Mouse (Mus musculus) splenic B cell, adult 2 months (primary cell): Measurements from ENCODE around the gene Defb23.
"Not testable (repeated sequence)": the region's sequence is repeated elsewhere in the genome, so short reads cannot be mapped to it uniquely, and the experiment has no call there.

Experiments used
- DNase-seq: peaks from one replicate; pipeline ENCODE4 v3.0.0-alpha.2; 2011; ENCODE audit warnings: low read depth, low spot score
- H3K27me3 ChIP-seq: 2 replicates; pipeline ENCODE4 v1.6.1; 2012; ENCODE audit warnings: mild to moderate bottlenecking, low read length, moderate library complexity, mixed read lengths; ENCODE audit not compliant: control insufficient read depth, poor library complexity, insufficient read depth, severe bottlenecking
- H3K36me3 ChIP-seq: 2 replicates; pipeline ENCODE4 v1.6.1; 2012; ENCODE audit warnings: mild to moderate bottlenecking, low read length, moderate library complexity, mixed read lengths; ENCODE audit not compliant: control insufficient read depth, poor library complexity, insufficient read depth, severe bottlenecking

The Defb23 gene

DNA sequence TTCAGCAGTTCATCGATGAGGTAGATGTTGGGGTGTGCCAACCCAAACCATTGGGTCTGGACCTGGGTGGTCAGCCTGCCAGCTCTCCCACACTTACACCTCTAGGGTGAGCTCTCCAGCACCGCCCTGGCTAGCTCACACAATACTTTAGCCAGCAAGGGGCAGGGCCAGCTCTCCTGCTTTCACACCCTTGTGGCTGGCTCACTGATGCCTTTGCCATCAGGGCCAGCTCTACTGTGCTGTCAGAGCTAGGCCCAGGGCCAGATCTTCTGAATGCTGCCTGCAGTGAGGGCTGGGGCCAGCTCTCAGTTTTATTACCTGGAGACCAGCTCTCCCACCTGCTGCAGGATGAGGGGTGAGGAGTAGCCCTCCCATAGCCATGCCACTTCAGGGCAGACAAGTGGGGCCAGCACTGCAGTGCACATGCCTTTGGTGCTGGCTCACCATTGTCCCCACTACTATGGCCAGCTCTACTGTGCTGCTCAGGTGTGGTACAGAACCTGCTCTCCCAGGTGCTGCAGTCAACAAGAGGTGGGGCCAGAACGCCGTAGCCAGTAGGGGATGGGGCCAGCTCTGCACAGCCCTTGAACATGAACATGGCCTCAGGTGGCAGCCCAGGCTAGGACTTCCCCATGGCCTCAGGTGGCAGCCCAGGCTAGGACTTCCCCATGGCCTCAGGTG is 12.2 kb downstream of the Defb23 start:
- Histone ChIP-seq H3K27me3 (no peaks in the 10 kb centered on the region), H3K36me3 (no peaks in the 10 kb centered on the region)
- DNase-seq: no peak

DNA sequence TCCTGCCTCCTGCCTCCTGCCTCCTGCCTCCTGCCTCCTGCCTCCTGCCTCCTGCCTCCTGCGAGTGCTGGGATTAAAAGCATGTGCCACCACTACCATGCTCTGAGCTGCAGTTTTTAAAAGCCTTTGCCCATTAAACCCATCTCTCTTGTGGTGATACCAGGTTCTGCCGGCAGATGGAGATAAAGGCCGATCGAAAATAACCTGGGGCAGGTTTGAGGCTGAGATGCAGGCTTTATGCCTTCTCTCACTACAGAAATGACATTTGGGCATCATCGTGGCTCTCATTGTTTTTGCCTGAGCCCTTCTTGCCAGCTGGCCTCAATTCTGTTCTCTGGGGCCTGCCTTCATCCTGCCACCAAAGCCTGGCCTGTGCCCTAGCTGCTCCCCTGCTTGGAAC is 14.2 kb downstream of the Defb23 start:
- no peaks in the 10 kb centered on the region for H3K36me3 ChIP-seq
- no peaks in the 10 kb centered on the region for H3K27me3 ChIP-seq
- DNase-seq: peak; percentile 51

DNA sequence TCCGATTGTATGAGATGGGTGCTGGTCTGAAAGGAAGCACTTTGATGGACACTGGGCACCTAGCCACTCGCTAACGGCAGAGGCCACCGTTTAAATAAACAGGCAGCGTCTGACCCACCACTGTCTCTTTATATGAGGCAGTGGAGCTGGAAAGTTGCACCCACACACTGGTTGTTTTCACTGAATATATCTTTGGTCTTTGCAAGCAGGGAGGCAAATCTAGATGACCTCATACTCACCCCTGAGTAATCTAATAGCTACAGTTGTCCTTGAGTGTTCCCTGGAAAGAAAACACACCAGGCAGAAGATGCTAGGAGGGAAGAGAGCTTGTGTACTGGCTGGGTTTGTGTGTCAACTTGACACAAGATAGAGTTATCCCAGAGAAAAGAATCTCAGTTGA is 17.0 kb downstream of the Defb23 start:
- no peak for DNase-seq
- Histone ChIP-seq H3K36me3 (no peaks in the 10 kb centered on the region), H3K27me3 (no peaks in the 10 kb centered on the region)

DNA sequence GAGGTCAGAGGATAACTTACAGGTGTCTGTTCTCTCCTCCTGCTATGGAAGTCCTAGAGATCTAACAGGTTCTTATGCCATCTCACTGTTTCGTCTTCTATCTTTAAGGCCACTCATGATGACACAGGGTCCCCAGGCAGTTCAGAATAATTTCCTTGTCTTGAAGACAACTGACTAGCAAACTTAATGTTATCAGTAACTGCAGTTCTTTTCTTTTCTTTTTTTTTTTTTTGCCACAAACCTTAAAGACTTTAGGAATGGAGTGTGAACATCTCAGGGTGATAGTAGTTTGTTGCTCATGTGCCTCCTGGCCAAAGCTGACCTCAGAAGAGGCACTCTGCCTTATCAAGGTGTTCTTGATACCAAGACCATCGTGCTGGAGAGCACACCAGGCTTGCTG is 17.8 kb downstream of the Defb23 start:
- DNase-seq: no peak
- H3K36me3 ChIP-seq: no peaks in the 10 kb centered on the region
- H3K27me3 ChIP-seq: no peaks in the 10 kb centered on the region

DNA sequence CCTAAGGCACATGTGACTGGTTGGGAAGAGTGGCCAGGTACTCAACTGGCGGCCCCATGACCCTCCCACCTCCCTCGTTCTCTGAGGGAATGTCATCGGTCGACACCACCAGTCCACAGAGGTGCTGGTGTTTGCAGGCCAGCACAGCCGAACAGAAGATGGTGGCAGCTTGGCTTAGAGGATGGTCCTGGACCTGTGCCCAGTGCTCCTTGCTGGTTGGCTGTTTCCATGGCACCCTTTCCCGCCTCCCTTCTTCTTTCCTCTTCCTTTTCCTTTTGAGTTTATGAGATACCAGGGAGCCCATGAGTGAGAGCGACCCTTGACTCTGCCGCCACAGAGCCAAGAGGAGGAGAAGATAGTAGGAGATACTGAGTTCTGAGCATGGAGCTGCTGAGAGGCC is 21.1 kb downstream of the Defb23 start:
- no peak for DNase-seq
- Histone ChIP-seq H3K36me3 (no peaks in the 10 kb centered on the region), H3K27me3 (no peaks in the 10 kb centered on the region)

DNA sequence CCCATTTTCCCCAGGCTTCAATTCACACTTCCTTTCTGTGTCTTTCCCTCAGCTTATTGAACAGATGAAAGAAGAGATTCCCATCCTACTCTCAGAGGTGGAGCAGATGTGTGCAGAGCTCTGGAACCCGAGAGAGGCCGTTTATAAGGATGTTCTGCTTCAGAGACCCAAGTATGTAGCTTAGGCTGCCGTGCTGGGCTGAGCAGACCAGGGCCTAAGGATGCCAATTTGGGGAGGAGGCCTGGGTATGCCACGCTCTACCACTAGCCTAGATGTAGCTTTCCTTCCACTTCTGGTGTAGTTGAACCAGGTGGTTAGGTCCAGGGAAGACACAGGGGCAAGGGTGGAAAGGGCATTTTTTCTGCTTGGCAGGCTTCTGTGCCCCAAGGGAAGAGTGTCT is 22.1 kb downstream of the Defb23 start:
- Histone ChIP-seq H3K36me3 (no peaks in the 10 kb centered on the region), H3K27me3 (no peaks in the 10 kb centered on the region)
- DNase-seq: no peak

DNA sequence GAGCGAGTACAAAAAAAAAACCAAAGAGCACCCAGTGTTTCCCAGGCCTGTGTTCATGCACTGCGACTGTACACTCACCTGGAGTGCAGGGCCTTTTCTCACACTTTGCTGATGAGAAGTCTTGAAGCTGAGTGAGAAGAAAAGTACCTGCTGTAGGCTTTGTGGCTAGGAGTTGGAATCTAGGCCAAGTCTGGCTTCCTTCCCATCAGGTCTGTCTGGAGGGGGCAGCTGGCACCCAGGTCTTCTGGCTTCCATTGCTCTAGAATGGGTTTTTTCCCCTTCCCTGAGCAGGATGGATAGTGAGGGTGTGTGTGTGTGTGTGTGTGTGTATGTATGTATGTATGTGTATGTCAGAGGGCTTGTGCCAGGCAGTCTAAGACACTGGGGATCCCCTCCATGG is 24.6 kb downstream of the Defb23 start:
- H3K27me3 ChIP-seq: no peaks in the 10 kb centered on the region
- DNase-seq: no peak
- no peaks in the 10 kb centered on the region for H3K36me3 ChIP-seq

DNA sequence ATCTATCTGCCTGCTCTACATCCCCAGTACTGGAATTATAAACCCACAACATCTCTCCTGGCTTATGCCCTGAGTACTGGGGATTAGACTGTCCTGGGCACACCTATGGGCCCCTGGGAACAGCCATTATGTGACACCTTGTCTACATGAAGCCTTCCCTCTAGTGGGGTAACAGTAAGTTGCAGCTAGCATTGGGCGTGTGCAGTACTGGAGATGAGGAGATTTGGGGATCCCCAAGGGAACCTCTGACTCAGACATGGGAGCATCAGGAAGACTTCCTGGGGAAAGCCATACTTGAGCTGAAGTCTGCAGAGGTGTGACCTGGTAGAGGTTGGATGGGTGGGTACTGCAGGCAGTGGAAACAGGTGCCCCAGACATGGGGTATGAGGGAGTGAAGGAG is 25.5 kb downstream of the Defb23 start:
- H3K27me3 ChIP-seq: no peaks in the 10 kb centered on the region
- DNase-seq: peak; percentile 13

DNA sequence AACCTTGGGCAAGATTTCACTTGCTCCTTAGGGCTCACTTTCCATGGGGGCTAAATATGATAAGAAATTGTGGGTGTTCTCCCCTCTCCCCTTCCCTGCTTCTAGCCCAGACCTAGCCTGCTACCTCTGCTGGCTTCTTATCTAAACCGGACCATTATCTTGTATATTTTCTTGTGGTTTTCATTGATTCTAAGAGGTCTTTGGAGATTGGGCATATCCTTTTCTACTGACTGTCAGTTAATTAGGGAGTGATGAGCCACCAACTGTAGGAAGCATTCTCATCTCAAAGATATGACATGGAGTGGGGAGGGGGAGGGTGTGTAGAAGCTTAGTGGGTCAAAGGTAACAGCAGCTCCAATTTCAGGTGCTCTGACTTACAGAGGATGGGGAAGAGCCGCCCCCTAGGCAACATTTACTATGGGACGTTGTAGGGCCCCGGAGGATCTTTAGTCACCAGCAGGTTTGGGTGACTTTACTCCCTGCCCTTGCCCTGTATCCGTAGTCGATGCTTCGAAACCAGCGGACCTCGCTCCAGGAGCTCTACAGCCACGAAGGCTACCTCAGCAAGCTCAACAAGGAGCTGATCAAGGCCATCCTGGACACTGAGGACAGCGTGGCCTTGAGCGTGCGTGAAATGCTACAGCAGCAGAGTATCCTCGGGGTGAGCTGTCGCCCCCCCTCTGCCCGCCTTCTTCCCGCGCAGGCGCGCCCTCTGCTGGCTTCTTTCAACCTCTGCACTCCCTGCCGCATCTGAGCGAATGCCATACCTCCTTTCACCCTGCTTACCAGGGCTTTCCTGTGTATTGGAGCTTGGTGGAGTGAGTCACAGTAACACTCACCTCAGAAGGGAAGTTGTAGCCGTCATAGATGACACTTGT is 27.2 kb downstream of the Defb23 start:
- DNase-seq: peak; percentile 85
- Histone ChIP-seq H3K27me3 (no peaks in the 10 kb centered on the region), H3K36me3 (no peaks in the 10 kb centered on the region)

More for the DNA sequence above, 25.5 kb downstream of the Defb23 start:
- H3K36me3 ChIP-seq: no peaks in the 10 kb centered on the region

DNA sequence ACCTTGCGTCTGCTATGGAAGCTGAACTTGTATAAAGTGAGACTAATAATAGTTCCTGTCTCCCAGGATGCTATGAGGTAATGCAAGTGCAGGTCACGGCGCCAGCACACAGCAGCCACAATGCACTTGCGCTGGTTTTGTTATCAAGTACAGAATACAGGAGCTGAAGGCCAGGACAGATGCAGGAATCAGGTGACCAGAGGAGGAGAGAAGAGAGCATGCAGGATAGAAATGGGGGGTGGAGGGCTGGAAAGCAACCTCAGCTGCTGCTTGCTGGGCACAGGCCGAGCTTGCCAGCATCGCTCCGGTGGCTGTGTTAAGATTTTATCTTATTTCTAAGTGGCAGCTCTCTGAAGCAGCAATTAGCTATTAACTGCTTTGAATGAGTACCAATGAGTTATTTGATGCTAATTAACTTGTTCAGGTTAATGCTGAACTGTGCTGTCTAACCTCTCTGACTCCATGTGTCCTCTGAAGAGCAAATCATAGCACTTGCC is 28.0 kb downstream of the Defb23 start:
- H3K27me3 ChIP-seq: no peaks in the 10 kb centered on the region
- no peak for DNase-seq
- no peaks in the 10 kb centered on the region for H3K36me3 ChIP-seq

DNA sequence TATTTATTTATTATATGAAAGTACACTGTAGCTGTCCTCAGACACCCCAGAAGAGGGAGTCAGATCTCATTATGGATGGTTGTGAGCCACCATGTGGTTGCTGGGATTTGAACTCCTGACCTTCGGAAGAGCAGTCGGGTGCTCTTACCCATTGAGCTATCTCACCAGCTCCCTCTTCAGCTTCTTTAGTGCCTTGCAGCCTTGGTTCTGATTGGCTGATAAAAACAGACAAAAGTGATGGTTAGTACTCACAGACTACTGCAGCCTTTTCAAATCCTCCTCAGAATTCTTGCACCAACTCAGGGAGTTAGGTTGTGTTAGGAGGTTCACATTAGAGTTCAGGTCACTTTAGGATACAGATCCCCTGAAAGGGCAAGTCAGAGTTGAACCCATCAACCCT is 35.9 kb downstream of the Defb23 start:
- H3K36me3 ChIP-seq, H3K27me3 ChIP-seq: not testable (repeated sequence)
- peak; percentile 16 for DNase-seq

DNA sequence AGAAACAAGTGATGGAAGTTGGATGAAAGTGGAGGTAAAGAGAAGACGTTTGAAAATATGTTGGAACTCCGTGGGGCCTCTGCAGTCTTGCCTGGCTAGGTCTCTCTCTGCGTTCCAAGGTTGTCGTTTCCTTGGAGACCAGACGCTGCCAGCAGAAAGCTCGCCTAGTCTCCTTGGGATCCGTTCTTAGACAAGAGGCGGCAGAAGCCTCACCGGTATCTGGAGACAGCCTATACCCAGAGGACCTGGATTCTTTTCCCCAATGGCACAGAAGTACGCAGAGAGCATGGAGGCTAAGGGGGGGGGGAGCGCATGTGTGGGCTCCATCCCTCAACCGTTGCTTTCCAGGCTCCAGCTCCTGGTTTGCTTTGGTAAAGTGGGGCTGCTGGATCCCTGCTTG is 36.9 kb downstream of the Defb23 start:
- no peaks in the 10 kb centered on the region for H3K27me3 ChIP-seq
- H3K36me3 ChIP-seq: no peaks in the 10 kb centered on the region
- DNase-seq: no peak

DNA sequence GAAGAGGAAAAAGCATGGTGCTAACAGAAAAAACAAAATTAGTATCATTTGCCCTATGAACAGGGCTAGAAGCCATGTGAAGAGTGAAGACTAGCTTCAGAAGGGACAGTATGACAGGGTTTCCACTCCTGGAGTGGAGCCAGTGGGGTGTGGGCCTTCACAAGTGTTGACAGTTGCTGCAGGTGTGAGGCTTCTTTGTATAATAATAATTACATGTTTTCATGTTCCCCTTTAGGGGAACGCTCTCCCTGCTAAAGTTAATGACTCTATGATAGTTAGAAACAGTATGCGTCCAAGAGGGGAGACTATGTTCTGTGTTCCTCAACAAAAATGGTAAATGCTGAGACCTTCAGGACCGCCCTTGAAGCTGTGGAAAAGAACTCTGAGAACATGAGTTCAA is 48.6 kb downstream of the Defb23 start:
- Histone ChIP-seq H3K27me3 (no peaks in the 10 kb centered on the region), H3K36me3 (no peaks in the 10 kb centered on the region)
- no peak for DNase-seq

DNA sequence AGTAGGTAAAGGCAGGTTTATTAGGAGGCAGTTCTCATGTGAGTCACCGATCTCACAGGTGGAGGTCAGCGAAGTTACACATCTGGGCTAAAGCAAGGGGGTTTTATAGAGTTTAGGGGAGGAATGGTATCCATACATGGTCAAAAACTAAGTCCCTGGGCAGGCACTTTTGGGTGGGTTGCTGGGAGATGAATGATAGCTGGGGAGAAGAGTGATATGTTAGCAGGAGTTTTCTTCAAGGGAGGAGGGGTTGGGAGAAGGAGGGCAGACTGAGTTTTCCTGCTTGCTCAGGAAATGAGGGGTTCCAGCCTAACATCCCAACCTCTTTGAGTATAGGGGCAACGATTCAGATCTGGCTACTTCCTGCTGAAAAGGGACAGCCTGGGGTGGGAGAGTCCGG is 49.1 kb downstream of the Defb23 start, which contains the start of gene 6820408C15Rik:
TSS of gene 6820408C15Rik (plus strand) at position 301 of the 400 bp plus-strand sequence.
- no peak for DNase-seq

DNA sequence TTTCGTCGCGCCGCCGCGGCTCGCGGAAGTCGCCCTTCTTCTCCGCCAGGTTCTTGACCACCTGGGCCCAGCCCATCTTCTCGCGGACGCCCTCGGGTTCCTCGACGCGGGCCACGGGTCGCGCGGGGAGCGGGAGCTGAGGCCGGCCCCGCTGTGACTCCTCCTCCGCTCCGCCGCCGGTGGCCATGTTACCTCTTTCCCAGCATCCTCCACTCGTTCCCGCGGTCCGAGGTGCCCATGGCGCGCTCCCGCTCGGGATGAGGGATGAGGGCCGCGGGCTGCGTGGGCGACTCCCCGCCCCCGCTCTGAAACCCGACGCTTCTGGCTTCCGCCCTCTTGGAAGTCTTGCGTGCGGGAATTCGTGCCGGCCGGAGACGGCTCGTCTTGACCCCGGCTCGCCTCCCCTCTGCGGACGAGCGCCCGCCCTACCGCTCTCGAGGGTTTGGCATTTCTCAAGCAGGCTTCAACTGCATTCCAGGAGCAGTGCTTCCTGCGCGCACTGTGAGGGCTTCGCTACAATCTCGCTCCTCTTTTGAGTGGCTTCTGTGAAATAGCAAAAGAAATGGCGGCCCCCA is 49.7 kb downstream of the Defb23 start, which contains the start of gene Zcchc3:
TSS of gene Zcchc3 (minus strand) at position 437 of the 575 bp plus-strand sequence.
- peak; percentile 50 for DNase-seq
- H3K27me3 ChIP-seq: no peaks in the 10 kb centered on the region

More for the DNA sequence above, 49.1 kb downstream of the Defb23 start, which contains the start of gene 6820408C15Rik:
- Histone ChIP-seq H3K27me3 (no peaks in the 10 kb centered on the region), H3K36me3 (no peaks in the 10 kb centered on the region)

More for the DNA sequence above, 49.7 kb downstream of the Defb23 start, which contains the start of gene Zcchc3:
- H3K36me3 ChIP-seq: no peaks in the 10 kb centered on the region
